Mouse (Mus musculus): Measurements from ENCODE around the gene Tab2.

DNA sequence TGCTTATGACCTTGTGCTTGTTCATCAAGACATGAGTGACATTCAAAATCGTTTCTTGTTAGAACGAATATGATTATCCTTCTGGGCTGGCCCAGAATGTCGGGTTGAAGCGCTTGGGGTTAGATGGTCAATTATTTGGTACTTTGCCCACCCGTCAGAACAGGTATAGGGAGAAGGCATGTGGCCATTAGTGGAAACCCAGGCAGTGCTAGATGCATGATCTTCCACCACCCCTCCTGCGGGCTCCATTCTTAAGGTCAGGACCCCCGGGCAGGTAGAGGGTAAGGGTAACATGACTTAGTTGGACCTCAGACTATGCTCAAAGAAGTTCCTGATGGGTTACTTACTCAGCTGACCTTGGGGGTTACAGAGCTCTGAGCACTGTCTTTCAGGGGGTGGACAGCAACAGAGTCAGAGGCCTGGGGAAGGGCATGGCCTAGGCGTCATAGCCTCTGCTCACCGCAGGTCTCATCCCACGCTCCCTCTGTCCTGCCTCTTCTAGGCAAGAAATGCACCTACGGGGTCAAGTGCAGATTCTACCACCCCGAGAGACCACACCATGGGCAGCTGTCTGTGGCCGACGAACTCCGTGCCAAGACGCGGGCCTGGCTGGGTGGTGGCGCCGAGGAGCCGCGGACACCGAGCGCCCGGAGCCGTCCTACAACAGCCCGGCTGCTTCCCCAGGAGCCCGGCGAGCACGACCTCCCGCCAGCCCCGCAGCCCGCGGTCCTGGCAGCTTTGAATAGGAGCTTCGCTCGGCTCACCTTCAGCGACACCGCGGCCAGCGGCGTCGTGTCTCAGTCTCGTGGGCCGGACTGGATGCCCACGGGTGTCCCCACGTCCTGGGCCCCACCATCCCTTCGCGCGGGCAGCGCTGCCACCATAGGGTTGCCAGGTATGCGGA lies 89.0 kb downstream of the Tab2 start:
- no peak for TF ChIP-seq CTCF (IDR thresholded peaks at IDR 0.05; ENCODE audit: insufficient read depth, low read length)
- no peak for TF ChIP-seq POLR2A (IDR thresholded peaks at IDR 0.05; ENCODE audit: borderline replicate concordance, extremely low read depth, low read depth, low read length)
